Mouse (Mus musculus): ENCODE measurements around the gene Paxbp1. TPM values are rescaled to one million over a fixed set of nuclear protein-coding genes. Genes with fewer than 3 reads are reported as not detected.

The Paxbp1 gene
- total RNA-seq, 1 experiment from 2014 or later = 183 TPM

GRCm38 (mm10) chr16:91009942-91010529 is 34.3 kb downstream of the Paxbp1 start:
- no peak for ATAC-seq (replicated peaks; ENCODE audit: insufficient number of reproducible peaks, low FRiP score, low TSS enrichment, poor library complexity, severe bottlenecking)

- no peak for ATAC-seq (replicated peaks; ENCODE audit: insufficient number of reproducible peaks, low FRiP score, low TSS enrichment, poor library complexity, severe bottlenecking)
These were observed 39.3 kb downstream of the Paxbp1 start for GRCm38 (mm10) chr16:91004915-91005538.

GRCm38 (mm10) chr16:91001098-91001497 is 43.2 kb downstream of the Paxbp1 start:
- ATAC-seq (replicated peaks; ENCODE audit: insufficient number of reproducible peaks, low FRiP score, low TSS enrichment, poor library complexity, severe bottlenecking) = peak; percentile 84

- ATAC-seq (replicated peaks; ENCODE audit: insufficient number of reproducible peaks, low FRiP score, low TSS enrichment, poor library complexity, severe bottlenecking) = no peak
These were observed 44.5 kb downstream of the Paxbp1 start for GRCm38 (mm10) chr16:90999827-91000226.

- no peak for ATAC-seq (replicated peaks; ENCODE audit: insufficient number of reproducible peaks, low FRiP score, low TSS enrichment, poor library complexity, severe bottlenecking)
These were observed 46.5 kb downstream of the Paxbp1 start for GRCm38 (mm10) chr16:90997822-90998221.

- no peak for ATAC-seq (replicated peaks; ENCODE audit: insufficient number of reproducible peaks, low FRiP score, low TSS enrichment, poor library complexity, severe bottlenecking)
These were observed 47.8 kb downstream of the Paxbp1 start for GRCm38 (mm10) chr16:90996327-90997243.

GRCm38 (mm10) chr16:90995498-90995897 is 48.8 kb downstream of the Paxbp1 start:
- ATAC-seq (replicated peaks; ENCODE audit: insufficient number of reproducible peaks, low FRiP score, low TSS enrichment, poor library complexity, severe bottlenecking) = peak; percentile 38; the same call in 1 of the 2 replicates

GRCm38 (mm10) chr16:90995023-90995422 is 49.3 kb downstream of the Paxbp1 start:
- ATAC-seq (replicated peaks; ENCODE audit: insufficient number of reproducible peaks, low FRiP score, low TSS enrichment, poor library complexity, severe bottlenecking) = peak; percentile 47

GRCm38 (mm10) chr16:90989162-90989561 is 55.2 kb downstream of the Paxbp1 start:
- no peak for ATAC-seq (replicated peaks; ENCODE audit: insufficient number of reproducible peaks, low FRiP score, low TSS enrichment, poor library complexity, severe bottlenecking)

- no peak for ATAC-seq (replicated peaks; ENCODE audit: insufficient number of reproducible peaks, low FRiP score, low TSS enrichment, poor library complexity, severe bottlenecking)
These were observed 55.7 kb downstream of the Paxbp1 start for GRCm38 (mm10) chr16:90988665-90989064.

GRCm38 (mm10) chr16:90988039-90988438 is 56.3 kb downstream of the Paxbp1 start:
- ATAC-seq (replicated peaks; ENCODE audit: insufficient number of reproducible peaks, low FRiP score, low TSS enrichment, poor library complexity, severe bottlenecking) = no peak

- no peak for ATAC-seq (replicated peaks; ENCODE audit: insufficient number of reproducible peaks, low FRiP score, low TSS enrichment, poor library complexity, severe bottlenecking)
These were observed 73.3 kb downstream of the Paxbp1 start for GRCm38 (mm10) chr16:90971004-90971403.

GRCm38 (mm10) chr16:90966241-90966640 is 78.1 kb downstream of the Paxbp1 start:
- ATAC-seq (replicated peaks; ENCODE audit: insufficient number of reproducible peaks, low FRiP score, low TSS enrichment, poor library complexity, severe bottlenecking) = no peak

GRCm38 (mm10) chr16:90964302-90964701 is 80.0 kb downstream of the Paxbp1 start:
- no peak for ATAC-seq (replicated peaks; ENCODE audit: insufficient number of reproducible peaks, low FRiP score, low TSS enrichment, poor library complexity, severe bottlenecking)

Other genes with a start within 250 kb of the Paxbp1 start
- gene Urb1, start 234.1 kb downstream of the Paxbp1 start, total RNA-seq (2017) = 3.9 to 6.8 TPM (median 4.9 TPM) in 3 replicates
- gene Eva1c, start 217.8 kb downstream of the Paxbp1 start, total RNA-seq (2017) = not detected in 3 replicates
- 10.7 to 19.1 TPM (median 18.3 TPM) in 3 replicates for gene Cfap298, start 109.4 kb downstream of the Paxbp1 start, total RNA-seq (2017)
- 46.1 to 103 TPM (median 74.0 TPM) in 3 replicates for gene Synj1, start 33.2 kb downstream of the Paxbp1 start, total RNA-seq (2017)
- 2.3 TPM in 1 of 3 replicates, not detected in the others for gene 4932438H23Rik, start 50.6 kb upstream of the Paxbp1 start, total RNA-seq (2017)
- not detected in 3 replicates for gene Olig2, start 180.9 kb upstream of the Paxbp1 start, total RNA-seq (2017)
- gene Olig1, start 225.2 kb upstream of the Paxbp1 start, total RNA-seq (2017) = not detected in 3 replicates